Mouse (Mus musculus): ENCODE results near the gene Ddias. TPM values are rescaled to one million over a fixed set of nuclear protein-coding genes. Genes with fewer than 3 reads are reported as not detected.
A peak's percentile ranks its signal among the peaks of the same experiment; 100 is the strongest.

Gene Ddias
- polyA plus RNA-seq, 1 experiment, result 0.28 TPM

DNA sequence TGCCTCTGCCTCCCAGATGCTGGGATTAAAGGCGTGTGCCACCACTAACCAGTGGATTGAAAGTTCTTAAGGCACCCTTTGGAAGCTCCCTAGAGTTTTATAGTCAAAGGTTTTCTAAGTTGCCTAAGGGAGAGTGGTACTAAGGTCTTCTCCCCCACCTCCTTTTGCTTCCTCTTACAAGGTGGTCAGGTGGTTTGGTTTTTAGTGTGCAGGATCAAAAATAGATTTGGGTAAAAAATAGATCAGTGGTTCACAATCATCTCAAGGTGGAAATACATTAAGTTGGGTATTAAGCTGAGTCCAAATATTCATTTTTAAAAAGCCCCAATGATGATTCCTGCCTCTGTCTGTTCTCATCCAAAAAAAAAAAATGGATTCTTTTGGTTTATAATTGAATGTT, 53.6 kb downstream of the Ddias start:
- Histone ChIP-seq H3K4me1 (ENCODE audit: control insufficient read depth, insufficient read depth, insufficient read length) (peaks cover 19% of the 10 kb centered on the region), H3K4me3 (ENCODE audit: extremely low read depth, insufficient read depth, insufficient read length) (peak overlapping the region; percentile 37; the same call in 1 of the 2 replicates), H3K36me3 (ENCODE audit: control insufficient read depth, insufficient read depth, low read length) (peaks cover 3% of the 10 kb centered on the region; the same call in 1 of the 2 replicates), H3K27me3 (ENCODE audit: control insufficient read depth, insufficient read depth, low read length) (no peaks in the 10 kb centered on the region), H3K27ac (ENCODE audit: insufficient read depth, low read length) (peak overlapping the region; percentile 74)
- no peak for TF ChIP-seq POLR2A (IDR thresholded peaks at IDR 0.05; ENCODE audit: low read depth, low read length)
- TF ChIP-seq CTCF (IDR thresholded peaks at IDR 0.05; ENCODE audit: extremely low read depth, insufficient read depth, insufficient read length, insufficient replicate concordance), result no peak
- no peak for DNase-seq (ENCODE audit: low read depth in 1 of 2, low spot score in 2 of 2)
- 74% methylated on average over 1 of the region's 1 CpGs for WGBS

DNA sequence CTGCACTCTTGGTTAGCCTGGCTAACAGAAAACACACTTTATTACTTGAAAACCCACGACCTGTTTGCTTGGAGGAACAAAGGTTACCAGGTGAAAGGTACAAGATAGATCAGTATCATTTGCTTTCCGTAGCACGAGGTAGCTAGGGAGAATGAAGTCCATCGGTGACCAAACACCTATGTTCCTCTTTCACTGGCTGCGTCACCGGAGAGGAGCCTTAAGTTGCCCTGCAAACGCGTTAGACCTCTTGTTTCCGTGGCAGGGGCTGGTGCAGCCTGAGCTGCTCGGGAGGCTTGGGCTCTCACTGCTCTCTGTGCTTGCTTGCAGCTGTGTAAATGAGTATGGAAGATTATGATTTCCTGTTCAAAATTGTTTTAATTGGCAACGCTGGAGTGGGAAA, 54.4 kb downstream of the Ddias start:
- TF ChIP-seq POLR2A (IDR thresholded peaks at IDR 0.05; ENCODE audit: low read depth, low read length) (peak; percentile 64), CTCF (IDR thresholded peaks at IDR 0.05; ENCODE audit: extremely low read depth, insufficient read depth, insufficient read length, insufficient replicate concordance) (no peak)
- peak overlapping the region; percentile 80 for H3K27ac ChIP-seq (ENCODE audit: insufficient read depth, low read length)
- 49% methylated on average over 11 of the region's 11 CpGs for WGBS
- no peaks in the 10 kb centered on the region for H3K27me3 ChIP-seq (ENCODE audit: control insufficient read depth, insufficient read depth, low read length)
- peaks cover 19% of the 10 kb centered on the region for H3K4me1 ChIP-seq (ENCODE audit: control insufficient read depth, insufficient read depth, insufficient read length)
- peaks cover 3% of the 10 kb centered on the region; the same call in 1 of the 2 replicates for H3K36me3 ChIP-seq (ENCODE audit: control insufficient read depth, insufficient read depth, low read length)
- H3K4me3 ChIP-seq (ENCODE audit: extremely low read depth, insufficient read depth, insufficient read length), result peak overlapping the region; percentile 32; the same call in 1 of the 2 replicates
- DNase-seq (ENCODE audit: low read depth in 1 of 2, low spot score in 2 of 2), result peak; percentile 26 to 70

DNA sequence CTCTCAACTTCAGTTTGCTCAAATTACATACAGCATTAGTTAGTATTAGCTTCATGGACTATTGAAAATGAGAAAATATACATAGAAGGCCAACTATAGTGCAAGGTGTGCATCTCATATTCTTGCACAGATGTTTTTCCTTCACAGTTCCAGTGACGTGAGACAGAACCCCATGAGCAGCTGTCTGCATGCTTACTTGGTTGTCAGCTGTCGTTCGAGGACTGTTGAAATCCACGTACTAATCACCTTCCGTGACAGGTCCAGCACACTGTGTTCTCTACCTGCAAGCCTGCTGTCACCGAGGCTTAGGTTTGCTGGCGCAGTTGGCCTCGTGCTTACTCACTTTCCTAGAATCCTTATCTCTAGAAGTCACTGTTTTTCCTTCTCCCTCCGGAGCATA, 56.2 kb downstream of the Ddias start:
- Histone ChIP-seq H3K27me3 (ENCODE audit: control insufficient read depth, insufficient read depth, low read length) (no peaks in the 10 kb centered on the region), H3K27ac (ENCODE audit: insufficient read depth, low read length) (peak overlapping the region; percentile 31), H3K36me3 (ENCODE audit: control insufficient read depth, insufficient read depth, low read length) (no peaks in the 10 kb centered on the region), H3K4me1 (ENCODE audit: control insufficient read depth, insufficient read depth, insufficient read length) (peaks cover 19% of the 10 kb centered on the region), H3K4me3 (ENCODE audit: extremely low read depth, insufficient read depth, insufficient read length) (no peak overlapping the region)
- peak; percentile 15 to 31 for DNase-seq (ENCODE audit: low read depth in 1 of 2, low spot score in 2 of 2)
- WGBS, result 63% methylated on average over 9 of the region's 9 CpGs
- no peak for TF ChIP-seq CTCF (IDR thresholded peaks at IDR 0.05; ENCODE audit: extremely low read depth, insufficient read depth, insufficient read length, insufficient replicate concordance)
- no peak for TF ChIP-seq POLR2A (IDR thresholded peaks at IDR 0.05; ENCODE audit: low read depth, low read length)

DNA sequence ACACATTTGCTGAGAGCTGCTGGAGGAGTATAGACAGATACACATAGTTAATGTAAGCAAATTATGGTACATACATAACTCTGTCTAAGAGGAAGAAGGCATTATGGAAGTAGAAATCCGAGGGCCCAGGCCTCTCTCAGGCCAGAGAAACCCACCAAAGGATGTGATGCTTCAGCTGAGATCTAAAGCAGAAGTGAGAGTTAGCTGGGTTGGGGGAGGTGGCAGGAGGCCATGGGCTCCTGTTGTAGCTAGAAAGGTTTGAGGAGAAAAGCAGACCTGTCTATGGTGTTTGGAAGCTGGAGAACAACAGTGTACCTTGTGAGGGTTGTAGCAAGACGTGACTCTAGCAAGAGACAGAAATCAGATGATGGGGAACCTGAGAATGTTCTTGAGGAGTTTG, 56.8 kb downstream of the Ddias start:
- Histone ChIP-seq H3K4me3 (ENCODE audit: extremely low read depth, insufficient read depth, insufficient read length) (no peak overlapping the region), H3K36me3 (ENCODE audit: control insufficient read depth, insufficient read depth, low read length) (no peaks in the 10 kb centered on the region), H3K27ac (ENCODE audit: insufficient read depth, low read length) (peak overlapping the region; percentile 82), H3K27me3 (ENCODE audit: control insufficient read depth, insufficient read depth, low read length) (no peaks in the 10 kb centered on the region), H3K4me1 (ENCODE audit: control insufficient read depth, insufficient read depth, insufficient read length) (peaks cover 18% of the 10 kb centered on the region)
- TF ChIP-seq POLR2A (IDR thresholded peaks at IDR 0.05; ENCODE audit: low read depth, low read length), result no peak
- no peak for TF ChIP-seq CTCF (IDR thresholded peaks at IDR 0.05; ENCODE audit: extremely low read depth, insufficient read depth, insufficient read length, insufficient replicate concordance)
- WGBS, result 30% methylated on average over 2 of the region's 2 CpGs
- peak; percentile 49 to 61 for DNase-seq (ENCODE audit: low read depth in 1 of 2, low spot score in 2 of 2)

DNA sequence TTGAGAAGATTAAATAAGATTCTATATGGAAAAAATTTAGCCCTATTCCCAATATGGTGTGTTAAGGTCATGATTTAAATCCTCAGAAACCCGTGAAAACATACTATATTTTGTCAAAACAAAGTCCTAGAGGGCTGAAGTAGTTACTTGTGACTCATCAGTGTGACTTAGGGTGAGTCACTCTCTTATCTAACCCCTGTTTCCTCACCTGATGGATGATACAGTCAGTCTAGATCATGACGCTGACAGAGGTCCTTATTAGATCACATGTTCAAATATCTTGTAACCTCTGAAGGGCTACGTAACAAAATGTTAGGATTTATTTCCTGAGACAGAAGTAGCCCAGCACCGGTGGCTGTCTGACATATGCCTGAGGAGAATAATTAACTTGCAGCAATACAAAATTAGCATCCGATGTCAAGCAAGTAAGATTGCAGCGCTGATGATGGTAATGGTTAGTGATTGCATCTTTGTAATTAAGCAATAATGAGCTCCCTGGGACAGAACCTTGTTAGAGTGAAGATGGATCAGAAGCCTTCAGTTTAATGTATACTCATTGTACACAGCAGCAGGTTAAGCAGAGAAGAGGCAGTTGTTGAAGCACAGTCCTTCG, 62.3 kb downstream of the Ddias start:
- WGBS, result 84% methylated on average over 7 of the region's 7 CpGs
- Histone ChIP-seq H3K4me1 (ENCODE audit: control insufficient read depth, insufficient read depth, insufficient read length) (peaks cover 5% of the 10 kb centered on the region), H3K36me3 (ENCODE audit: control insufficient read depth, insufficient read depth, low read length) (no peaks in the 10 kb centered on the region), H3K27me3 (ENCODE audit: control insufficient read depth, insufficient read depth, low read length) (no peaks in the 10 kb centered on the region), H3K4me3 (ENCODE audit: extremely low read depth, insufficient read depth, insufficient read length) (no peak overlapping the region), H3K27ac (ENCODE audit: insufficient read depth, low read length) (no peak overlapping the region)
- TF ChIP-seq CTCF (IDR thresholded peaks at IDR 0.05; ENCODE audit: extremely low read depth, insufficient read depth, insufficient read length, insufficient replicate concordance), result no peak
- DNase-seq (ENCODE audit: low read depth in 1 of 2, low spot score in 2 of 2), result no peak

Other genes starting within 250 kb of the Ddias start
- 0.08 and 0.22 TPM in 2 replicates for gene Ankrd42, start 237.1 kb downstream of the Ddias start, polyA plus RNA-seq (2012; rRNA removed)
- gene Pcf11, start 204.3 kb downstream of the Ddias start, polyA plus RNA-seq (2012; rRNA removed), result 13.8 and 18.0 TPM in 2 replicates
- 3.9 and 4.2 TPM in 2 replicates for gene Rab30, start 132.6 kb downstream of the Ddias start, polyA plus RNA-seq (2012; rRNA removed)
- 26.8 and 30.3 TPM in 2 replicates for gene Prcp, start 223 bp upstream of the Ddias start, polyA plus RNA-seq (2012; rRNA removed)
- gene Fam181b, start 205.6 kb upstream of the Ddias start, polyA plus RNA-seq (2012; rRNA removed), result 3.2 and 4.2 TPM in 2 replicates

Data from spleen, adult 2 months (tissue).